Mouse (Mus musculus) yolk sac, embryonic 10.5 days (tissue): ENCODE measurements at regions not wholly inside any gene's neighbourhood (a gene's known extent, or its start where the extent isn't known, plus 50 kb on each side); places are given as distances from the start of the nearest gene placed in this dataset.

Source experiments
- DNase-seq: peaks from one replicate; pipeline ENCODE4 v3.0.0-alpha.2; 2017; ENCODE audit warnings: low spot score

GRCm38 (mm10) chr3:35320844-35321393 lies 433.0 kb upstream of the Atp11b start:
- no peak for DNase-seq

- DNase-seq, result no peak
Measured at GRCm38 (mm10) chr3:35321991-35322390, 431.9 kb upstream of the Atp11b start.

GRCm38 (mm10) chr3:35322899-35323298 lies 431.0 kb upstream of the Atp11b start:
- no peak for DNase-seq

GRCm38 (mm10) chr3:35323450-35324077 lies 430.3 kb upstream of the Atp11b start:
- DNase-seq, result peak; percentile 27

- DNase-seq, result no peak
Measured at GRCm38 (mm10) chr3:35324186-35324585, 429.7 kb upstream of the Atp11b start.

GRCm38 (mm10) chr3:35332534-35333272 lies 421.2 kb upstream of the Atp11b start:
- no peak for DNase-seq

GRCm38 (mm10) chr3:35334017-35334416 lies 419.9 kb upstream of the Atp11b start:
- DNase-seq, result no peak

- DNase-seq, result no peak
Measured at GRCm38 (mm10) chr3:35334546-35334945, 419.4 kb upstream of the Atp11b start.

- DNase-seq, result no peak
Measured at GRCm38 (mm10) chr3:35335837-35336236, 418.1 kb upstream of the Atp11b start.

- no peak for DNase-seq
Measured at GRCm38 (mm10) chr3:35340525-35340924, 413.4 kb upstream of the Atp11b start.

GRCm38 (mm10) chr3:35340935-35341800 lies 412.7 kb upstream of the Atp11b start:
- peak; percentile 52 for DNase-seq

- peak; percentile 65 for DNase-seq
Measured at GRCm38 (mm10) chr3:35341840-35342239, 412.1 kb upstream of the Atp11b start.

- DNase-seq, result no peak
Measured at GRCm38 (mm10) chr3:35342584-35342983, 411.3 kb upstream of the Atp11b start.

GRCm38 (mm10) chr3:35343936-35344335 lies 410.0 kb upstream of the Atp11b start:
- DNase-seq, result no peak

GRCm38 (mm10) chr3:35349114-35349513 lies 404.8 kb upstream of the Atp11b start:
- no peak for DNase-seq

- no peak for DNase-seq
Measured at GRCm38 (mm10) chr3:35353442-35353841, 400.5 kb upstream of the Atp11b start.

- no peak for DNase-seq
Measured at GRCm38 (mm10) chr3:35353920-35354319, 400.0 kb upstream of the Atp11b start.

- no peak for DNase-seq
Measured at GRCm38 (mm10) chr3:35354356-35354755, 399.6 kb upstream of the Atp11b start.

- peak; percentile 39 for DNase-seq
Measured at GRCm38 (mm10) chr3:35357111-35357510, 396.8 kb upstream of the Atp11b start.

- DNase-seq, result no peak
Measured at GRCm38 (mm10) chr3:35358541-35358940, 395.4 kb upstream of the Atp11b start.

- no peak for DNase-seq
Measured at GRCm38 (mm10) chr3:35359288-35359687, 394.6 kb upstream of the Atp11b start.

- no peak for DNase-seq
Measured at GRCm38 (mm10) chr3:35360515-35360914, 393.4 kb upstream of the Atp11b start.
